Mouse (Mus musculus): ENCODE results near the gene Ly6g6e.

DNA sequence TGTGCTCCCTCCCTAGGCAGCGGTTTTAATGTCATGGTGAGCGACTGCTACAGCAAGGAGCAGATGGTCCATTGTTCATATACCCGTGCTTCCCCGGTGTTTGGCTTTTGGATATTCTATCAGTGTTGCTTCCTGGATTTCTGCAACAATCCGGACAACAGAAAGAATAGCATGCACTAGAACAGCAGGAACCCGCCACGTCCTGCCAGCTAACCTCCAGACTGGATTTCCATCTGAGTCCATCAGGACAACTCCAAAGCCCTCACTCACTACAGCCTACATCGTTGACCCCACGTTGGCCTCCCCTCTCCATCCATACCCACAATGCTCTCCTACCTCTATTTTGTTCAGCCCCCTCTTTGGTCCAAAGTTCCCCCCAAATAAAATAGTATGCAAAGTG is 35.1 kb downstream of the Ly6g6e start:
- TF ChIP-seq CTCF (IDR thresholded peaks at IDR 0.05; ENCODE audit: low read depth) (no peak), EP300 (IDR thresholded peaks at IDR 0.05; ENCODE audit: low read depth) (no peak)

Measured in liver, embryonic 14.5 days (tissue).